Mouse (Mus musculus) kidney, embryonic 15.5 days (tissue): ENCODE measurements around the gene Nabp2. TPM values are rescaled to one million over a fixed set of nuclear protein-coding genes. Genes with fewer than 3 reads are reported as not detected.
A peak's percentile ranks its signal among the peaks of the same experiment; 100 is the strongest.

Experiments used
- ATAC-seq: fragments of 200-750 bp; cut with Nextera tagmentation; replicated peaks from 2 replicates; pipeline ENCODE4 v1.8.0; 2017; ENCODE audit warnings: moderate TSS enrichment; ENCODE audit not compliant: low FRiP score
- H3K27ac ChIP-seq: fragments of 300-500 bp; sonication (generic); 2 replicates; pipeline ENCODE4 v1.5.1; 2015; ENCODE audit warnings: mild to moderate bottlenecking, inconsistent platforms
- H3K27me3 ChIP-seq: fragments of 300-500 bp; sonication (generic); 2 replicates; pipeline ENCODE4 v1.6.1; 2015; ENCODE audit warnings: inconsistent platforms
- H3K36me3 ChIP-seq: fragments of 300-500 bp; sonication (generic); 2 replicates; pipeline ENCODE4 v1.6.1; 2015; ENCODE audit warnings: inconsistent platforms
- H3K4me1 ChIP-seq: fragments of 300-500 bp; sonication (generic); 2 replicates; pipeline ENCODE4 v1.6.1; 2015; ENCODE audit warnings: inconsistent platforms
- H3K4me2 ChIP-seq: fragments of 300-500 bp; sonication (generic); 2 replicates; pipeline ENCODE4 v1.6.1; 2015; ENCODE audit warnings: moderate library complexity, mild to moderate bottlenecking, inconsistent platforms
- H3K4me3 ChIP-seq: fragments of 300-500 bp; sonication (generic); replicated peaks from 2 replicates; pipeline ENCODE4 v1.5.1; 2015; ENCODE audit warnings: mild to moderate bottlenecking, inconsistent platforms
- H3K9ac ChIP-seq: fragments of 300-500 bp; sonication (generic); 2 replicates; pipeline ENCODE4 v1.6.1; 2015; ENCODE audit warnings: mild to moderate bottlenecking, inconsistent platforms
- H3K9me3 ChIP-seq: fragments of 300-500 bp; sonication (generic); replicated peaks from 2 replicates; pipeline ENCODE4 v1.6.1; 2016; ENCODE audit warnings: inconsistent platforms
- WGBS: fragments of 180-500 bp; shearing (Covaris S2); methylation state at CpG from one replicate; pipeline ENCODE4 v1.1.7; 2015; ENCODE audit warnings: mixed read lengths; 5-methylcytosine and 5-hydroxymethylcytosine counted together
- polyA plus RNA-seq: library from polyadenylated mRNA; unstranded; fragments of >200 nt; fragmentation: Nextera tagmentation; extraction: Ambion mirVana; gene quantifications from 2 replicates; pipeline ENCODE4 v1.2.1, GENCODE M21; 2015

Gene Nabp2
- polyA plus RNA-seq, 1 experiment from 2014 or later, result 92.6 TPM

GRCm38 (mm10) chr10:128424604-128425003, 13.3 kb upstream of the Nabp2 start:
- Histone ChIP-seq H3K27ac (peak overlapping the region; percentile 77), H3K4me1 (peaks cover 12% of the 10 kb centered on the region; the same call in 1 of the 2 replicates), H3K9ac (no peak overlapping the region), H3K9me3 (no peaks in the 10 kb centered on the region), H3K4me2 (peak overlapping the region; percentile 18; the same call in 1 of the 2 replicates), H3K36me3 (peaks cover 83% of the 10 kb centered on the region), H3K4me3 (no peak overlapping the region), H3K27me3 (no peaks in the 10 kb centered on the region)
- ATAC-seq, result peak; percentile 78
- WGBS, result 10% methylated on average over 7 of the region's 7 CpGs

GRCm38 (mm10) chr10:128422426-128422825, 11.1 kb upstream of the Nabp2 start:
- ATAC-seq, result no peak

GRCm38 (mm10) chr10:128414848-128415247, 3.6 kb upstream of the Nabp2 start:
- H3K27ac ChIP-seq, result no peak overlapping the region
- H3K9ac ChIP-seq, result no peak overlapping the region
- H3K9me3 ChIP-seq, result no peaks in the 10 kb centered on the region
- no peak overlapping the region for H3K4me2 ChIP-seq
- 88% methylated on average over 5 of the region's 5 CpGs for WGBS
- no peaks in the 10 kb centered on the region for H3K27me3 ChIP-seq
- ATAC-seq, result no peak
- peaks cover 63% of the 10 kb centered on the region for H3K36me3 ChIP-seq
- H3K4me3 ChIP-seq, result no peak overlapping the region
- H3K4me1 ChIP-seq, result peaks cover 43% of the 10 kb centered on the region

More at GRCm38 (mm10) chr10:128422426-128422825, 11.1 kb upstream of the Nabp2 start:
- Histone ChIP-seq H3K4me3 (no peak overlapping the region), H3K27me3 (no peaks in the 10 kb centered on the region), H3K27ac (no peak overlapping the region), H3K9me3 (no peaks in the 10 kb centered on the region), H3K4me2 (no peak overlapping the region), H3K4me1 (peaks cover 12% of the 10 kb centered on the region; the same call in 1 of the 2 replicates), H3K36me3 (peaks cover 86% of the 10 kb centered on the region), H3K9ac (no peak overlapping the region)
- WGBS, result 71% methylated on average over 5 of the region's 5 CpGs

GRCm38 (mm10) chr10:128413076-128413475, 1.8 kb upstream of the Nabp2 start:
- Histone ChIP-seq H3K4me2 (peak overlapping the region; percentile 92), H3K27ac (no peak overlapping the region), H3K36me3 (peaks cover 49% of the 10 kb centered on the region), H3K9me3 (no peaks in the 10 kb centered on the region), H3K9ac (peak overlapping the region; percentile 78; the same call in 1 of the 2 replicates), H3K4me3 (peak overlapping the region; percentile 67), H3K27me3 (no peaks in the 10 kb centered on the region), H3K4me1 (peaks cover 55% of the 10 kb centered on the region)
- WGBS, result 53% methylated on average over 1 of the region's 1 CpGs
- ATAC-seq, result no peak

- Histone ChIP-seq H3K27ac (peak overlapping the region; percentile 97), H3K4me2 (peak overlapping the region; percentile 92), H3K9ac (peak overlapping the region; percentile 78), H3K9me3 (no peaks in the 10 kb centered on the region), H3K4me1 (peaks cover 57% of the 10 kb centered on the region), H3K27me3 (no peaks in the 10 kb centered on the region), H3K36me3 (peaks cover 48% of the 10 kb centered on the region), H3K4me3 (peak overlapping the region; percentile 67)
- WGBS, result 42% methylated on average over 1 of the region's 1 CpGs
- no peak for ATAC-seq
Measured at GRCm38 (mm10) chr10:128412558-128412957, 1.3 kb upstream of the Nabp2 start.

GRCm38 (mm10) chr10:128412055-128412381, 726 bp upstream of the Nabp2 start:
- under 1% methylated on average over 14 of the region's 14 CpGs for WGBS
- Histone ChIP-seq H3K9ac (peak overlapping the region; percentile 78), H3K27ac (peak overlapping the region; percentile 97), H3K4me2 (peak overlapping the region; percentile 92), H3K9me3 (no peaks in the 10 kb centered on the region), H3K4me3 (peak overlapping the region; percentile 67), H3K4me1 (peaks cover 57% of the 10 kb centered on the region), H3K36me3 (peaks cover 43% of the 10 kb centered on the region), H3K27me3 (no peaks in the 10 kb centered on the region)
- ATAC-seq, result no peak

- peaks cover 57% of the 10 kb centered on the region for H3K4me1 ChIP-seq
- no peaks in the 10 kb centered on the region for H3K27me3 ChIP-seq
- peak overlapping the region; percentile 67 for H3K4me3 ChIP-seq
- peak overlapping the region; percentile 97 for H3K27ac ChIP-seq
- peak overlapping the region; percentile 78 for H3K9ac ChIP-seq
- no peak for ATAC-seq
- H3K36me3 ChIP-seq, result peaks cover 39% of the 10 kb centered on the region
- H3K9me3 ChIP-seq, result no peaks in the 10 kb centered on the region
- H3K4me2 ChIP-seq, result peak overlapping the region; percentile 92
- WGBS, result 14% methylated on average over 4 of the region's 4 CpGs
Measured at GRCm38 (mm10) chr10:128410560-128410845, 789 bp downstream of the Nabp2 start.

- Histone ChIP-seq H3K4me3 (peak overlapping the region; percentile 67), H3K4me2 (peak overlapping the region; percentile 96), H3K27me3 (no peaks in the 10 kb centered on the region), H3K4me1 (peaks cover 56% of the 10 kb centered on the region), H3K9ac (peak overlapping the region; percentile 78), H3K9me3 (no peaks in the 10 kb centered on the region), H3K36me3 (peaks cover 36% of the 10 kb centered on the region), H3K27ac (peak overlapping the region; percentile 97)
- ATAC-seq, result peak; percentile 88
- 6% methylated on average over 36 of the region's 36 CpGs for WGBS
Measured at GRCm38 (mm10) chr10:128409692-128410559, 1.4 kb downstream of the Nabp2 start.

- WGBS, result 16% methylated on average over 35 of the region's 35 CpGs
- H3K27ac ChIP-seq, result peak overlapping the region; percentile 34
Measured at GRCm38 (mm10) chr10:128408591-128409535, 2.4 kb downstream of the Nabp2 start.

GRCm38 (mm10) chr10:128403931-128404330, 7.4 kb downstream of the Nabp2 start:
- H3K36me3 ChIP-seq, result peaks cover 21% of the 10 kb centered on the region
- H3K9ac ChIP-seq, result no peak overlapping the region
- no peak for ATAC-seq
- H3K27me3 ChIP-seq, result no peaks in the 10 kb centered on the region
- WGBS, result 85% methylated on average over 7 of the region's 7 CpGs
- no peak overlapping the region for H3K27ac ChIP-seq
- peaks cover 31% of the 10 kb centered on the region for H3K4me1 ChIP-seq
- no peak overlapping the region for H3K4me3 ChIP-seq
- H3K9me3 ChIP-seq, result no peaks in the 10 kb centered on the region
- H3K4me2 ChIP-seq, result no peak overlapping the region

More at GRCm38 (mm10) chr10:128408591-128409535, 2.4 kb downstream of the Nabp2 start:
- peak overlapping the region; percentile 96 for H3K4me2 ChIP-seq
- peak overlapping the region; percentile 61 for H3K9ac ChIP-seq
- peak overlapping the region; percentile 67 for H3K4me3 ChIP-seq
- ATAC-seq, result no peak
- peaks cover 26% of the 10 kb centered on the region for H3K36me3 ChIP-seq
- H3K4me1 ChIP-seq, result peaks cover 46% of the 10 kb centered on the region
- H3K27me3 ChIP-seq, result no peaks in the 10 kb centered on the region
- H3K9me3 ChIP-seq, result no peaks in the 10 kb centered on the region

- H3K4me1 ChIP-seq, result peaks cover 25% of the 10 kb centered on the region
- H3K27ac ChIP-seq, result no peak overlapping the region
- no peaks in the 10 kb centered on the region for H3K9me3 ChIP-seq
- peaks cover 19% of the 10 kb centered on the region for H3K36me3 ChIP-seq
- no peaks in the 10 kb centered on the region for H3K27me3 ChIP-seq
- H3K9ac ChIP-seq, result no peak overlapping the region
- ATAC-seq, result no peak
- no peak overlapping the region for H3K4me2 ChIP-seq
- no peak overlapping the region for H3K4me3 ChIP-seq
- 78% methylated on average over 9 of the region's 9 CpGs for WGBS
Measured at GRCm38 (mm10) chr10:128401638-128402037, 9.7 kb downstream of the Nabp2 start.

GRCm38 (mm10) chr10:128401056-128401455, 10.2 kb downstream of the Nabp2 start, which contains the start of gene Slc39a5:
Slc39a5 (minus strand) TSS chr10:128401229.
- no peak; the same call in 1 of the 2 replicates for ATAC-seq
- Histone ChIP-seq H3K4me2 (peak within 1 kb of the TSS; percentile 48), H3K27ac (peak within 1 kb of the TSS; percentile 66), H3K36me3 (peaks cover 19% of the 10 kb centered on the region), H3K4me3 (peak within 1 kb of the TSS; percentile 29), H3K9ac (no peak within 1 kb of the TSS), H3K9me3 (no peaks in the 10 kb centered on the region), H3K4me1 (peaks cover 29% of the 10 kb centered on the region), H3K27me3 (no peaks in the 10 kb centered on the region)
- WGBS, result 14% methylated on average over 2 of the region's 2 CpGs
